17 mouse cellular contexts compared by ENCODE assay signal in the genomic region with DNA sequence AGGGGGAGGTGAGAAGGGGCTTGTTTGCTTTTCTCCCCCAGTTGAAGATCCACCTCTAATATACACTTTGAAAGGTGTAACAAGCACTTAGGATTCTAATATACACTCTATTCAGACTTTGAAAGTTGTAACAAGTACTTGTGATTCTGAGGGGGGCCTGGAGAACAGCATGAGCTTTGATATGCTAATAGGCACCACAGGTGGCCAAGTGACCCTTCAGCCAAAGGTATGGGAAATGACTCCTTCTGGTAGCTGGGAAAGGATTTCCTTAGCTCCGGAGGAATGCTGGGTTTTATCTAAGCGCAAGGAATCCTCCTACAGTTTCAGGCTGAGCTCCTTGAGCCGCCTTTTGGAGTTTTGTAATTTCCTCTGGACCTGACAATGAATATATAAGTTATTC.
"Had no signal": no experiment of that assay in that cellular context is flagged by ENCODE, and none has a peak within 500 bp of the region (broad histone marks: within the 10 kb centered on the region; RNA-seq: fewer than 3 reads in every experiment).

No protein-coding gene starts in this region.

- H3K9ac ChIP-seq: liver, embryonic 14.5 days; midbrain, embryonic 12.5 days; neural tube, embryonic 12.5 days had no signal

- H3K4me3 ChIP-seq: neural tube, embryonic 12.5 days had no signal

- ATAC-seq: liver, postnatal 0 days had no signal

- H3K27me3 ChIP-seq: megakaryocyte, embryonic 14.5 days had no signal

- H3K27ac ChIP-seq: limb, embryonic 12.5 days; limb, embryonic 15.5 days; liver, embryonic 14.5 days; midbrain, embryonic 12.5 days; neural tube, embryonic 12.5 days had no signal

- H3K36me3 ChIP-seq: limb, embryonic 12.5 days; limb, embryonic 15.5 days; midbrain, embryonic 12.5 days; neural tube, embryonic 12.5 days had no signal

- H3K9me3 ChIP-seq: limb, embryonic 12.5 days; limb, embryonic 15.5 days; megakaryocyte, embryonic 14.5 days; midbrain, embryonic 12.5 days; neural tube, embryonic 12.5 days had no signal

- DNase-seq: kidney, adult 18-20 months; kidney, adult 9 months; kidney, postnatal 14 days; kidney, postnatal 4 days; left cerebral cortex, postnatal 4 days; liver, postnatal 0 days; lung, postnatal 10 days; lung, postnatal 36 days; retina, postnatal 1 day; thymus, adult 2 months; thymus, postnatal 14 days had no signal
